Mouse (Mus musculus): ENCODE results near the gene Gm28557.
"Not testable (repeated sequence)": the region's sequence is repeated elsewhere in the genome, so short reads cannot be mapped to it uniquely, and the experiment has no call there.

The Gm28557 gene

DNA sequence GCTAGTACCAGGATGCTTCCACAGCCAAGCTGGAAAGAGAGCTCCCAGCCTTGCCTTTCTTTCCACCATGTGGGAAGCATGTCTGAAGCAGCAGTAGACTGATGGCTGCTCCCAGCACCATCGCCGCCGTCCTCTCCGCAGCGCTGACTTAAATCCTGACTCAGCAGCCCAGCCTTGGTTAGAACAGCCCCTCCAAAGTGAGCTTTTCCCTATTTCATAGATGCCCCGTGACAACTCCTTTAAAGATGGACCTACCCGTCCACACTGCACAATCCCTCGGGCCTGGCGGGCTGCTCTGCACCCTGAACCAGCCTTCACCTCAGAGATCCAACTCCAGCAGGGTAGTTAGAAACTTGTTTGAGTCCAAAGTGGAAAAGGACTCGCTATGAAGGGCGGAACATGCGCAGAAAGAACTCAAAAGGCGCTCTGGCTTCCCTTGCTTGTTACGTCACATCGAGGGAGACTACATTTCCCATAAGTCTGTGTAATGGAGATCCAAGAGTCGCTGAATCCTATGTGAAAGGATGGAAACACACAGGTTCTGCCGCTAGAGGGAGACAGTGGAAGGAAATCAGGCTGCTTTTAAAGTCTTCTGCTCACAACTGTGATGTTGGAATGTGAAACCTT, at the start of gene Gm28557:
TSS of gene Gm28557 (minus strand) at position 411 of the 627 bp plus-strand sequence.
- peak; percentile 95 for DNase-seq (ENCODE audit: low read depth, low spot score)

DNA sequence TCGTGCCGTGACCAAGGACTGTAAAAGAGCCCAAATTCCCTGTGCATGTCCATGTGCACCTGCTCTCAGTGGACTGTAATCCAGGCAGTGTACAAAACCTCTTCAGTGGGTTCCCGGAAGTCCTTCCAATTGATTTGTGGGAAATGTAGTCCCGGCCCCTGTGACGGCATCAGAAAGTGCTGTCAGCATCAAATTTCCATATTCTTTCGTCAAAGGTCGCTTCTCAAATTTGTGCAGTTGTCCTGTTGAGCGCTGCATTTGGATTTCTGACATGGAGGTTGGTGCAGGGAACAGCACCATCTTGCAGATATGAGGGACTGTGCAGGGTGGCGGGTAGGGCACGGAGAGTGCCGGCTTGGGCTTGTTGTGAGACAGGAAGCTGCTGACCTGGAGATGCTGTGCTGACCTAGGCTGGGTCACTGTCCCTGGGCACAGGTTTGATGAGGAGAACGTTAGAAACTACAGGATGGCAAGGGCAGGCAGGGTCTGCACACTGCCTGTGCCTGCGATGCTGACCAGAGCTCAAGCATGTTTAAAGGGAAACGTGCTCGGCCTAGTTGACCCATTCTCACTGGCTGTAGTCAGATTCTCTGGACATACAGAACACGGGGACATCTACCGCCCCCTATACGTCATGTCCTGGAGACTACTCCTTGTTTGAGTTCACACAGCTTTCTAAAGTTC, 19.8 kb upstream of the Gm28557 start:
- peak; percentile 75 for DNase-seq (ENCODE audit: low read depth, low spot score)

DNA sequence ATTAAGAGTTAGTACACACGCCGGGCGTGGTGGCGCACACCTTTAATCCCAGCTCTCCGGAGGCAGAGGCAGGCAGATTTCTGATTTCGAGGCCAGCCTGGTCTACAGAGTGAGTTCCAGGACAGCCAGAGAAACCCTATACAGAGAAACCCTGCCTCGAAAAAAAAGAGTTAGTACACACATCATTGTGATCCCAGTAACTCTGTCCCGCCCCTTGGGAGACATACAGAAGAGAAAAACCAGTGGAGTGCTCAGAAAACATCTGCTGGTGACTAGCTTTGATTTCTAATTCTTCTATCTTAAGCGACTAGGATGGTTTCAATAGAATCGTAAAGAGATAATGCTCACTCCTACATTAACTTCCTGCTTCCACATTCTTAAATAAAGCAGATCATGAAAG, 19.1 kb upstream of the Gm28557 start:
- DNase-seq (ENCODE audit: low read depth, low spot score) = not testable (repeated sequence)

DNA sequence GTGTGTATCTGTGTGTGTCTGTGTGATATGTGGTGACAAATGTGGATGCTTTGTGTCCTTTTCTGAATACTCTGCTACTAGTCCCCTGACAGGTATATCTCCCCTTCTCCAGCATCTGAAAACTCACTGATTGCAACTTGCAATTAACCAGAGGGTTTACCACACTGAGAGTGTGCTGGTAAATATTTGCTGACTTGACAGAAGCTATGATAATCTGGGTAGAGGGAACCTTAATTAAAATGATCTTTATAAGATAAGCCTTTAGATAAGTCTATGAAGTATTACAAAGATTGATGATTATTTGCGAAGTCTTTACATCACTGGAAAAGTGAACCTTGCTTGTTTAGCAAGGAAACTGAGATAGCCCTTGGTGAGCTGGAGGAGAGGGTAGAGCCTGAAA, 16.1 kb upstream of the Gm28557 start:
- no peak for DNase-seq (ENCODE audit: low read depth, low spot score)

DNA sequence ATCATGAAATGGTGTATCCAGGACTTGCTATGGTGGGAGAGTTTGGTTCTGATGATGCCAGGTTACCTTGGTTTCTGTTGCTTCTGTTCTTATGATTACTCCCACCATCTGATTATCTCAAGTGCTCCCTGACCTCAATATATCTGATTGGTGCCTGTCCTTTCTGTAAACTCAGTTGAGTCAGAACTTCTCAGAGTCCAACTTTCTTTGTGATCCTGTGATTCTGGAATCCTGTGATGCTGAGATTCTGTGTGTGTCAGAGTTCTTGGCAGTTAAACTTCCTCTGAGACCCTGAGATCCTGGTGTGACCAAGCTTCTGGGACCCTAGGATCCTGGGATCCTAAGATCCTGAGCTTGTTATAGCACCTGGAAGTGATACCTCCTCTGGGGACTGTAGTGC, 13.0 kb upstream of the Gm28557 start, which contains the start of gene Zfp759:
TSS of gene Zfp759 (plus strand) at position 301 of the 400 bp plus-strand sequence.
- not testable (repeated sequence) for DNase-seq (ENCODE audit: low read depth, low spot score)

DNA sequence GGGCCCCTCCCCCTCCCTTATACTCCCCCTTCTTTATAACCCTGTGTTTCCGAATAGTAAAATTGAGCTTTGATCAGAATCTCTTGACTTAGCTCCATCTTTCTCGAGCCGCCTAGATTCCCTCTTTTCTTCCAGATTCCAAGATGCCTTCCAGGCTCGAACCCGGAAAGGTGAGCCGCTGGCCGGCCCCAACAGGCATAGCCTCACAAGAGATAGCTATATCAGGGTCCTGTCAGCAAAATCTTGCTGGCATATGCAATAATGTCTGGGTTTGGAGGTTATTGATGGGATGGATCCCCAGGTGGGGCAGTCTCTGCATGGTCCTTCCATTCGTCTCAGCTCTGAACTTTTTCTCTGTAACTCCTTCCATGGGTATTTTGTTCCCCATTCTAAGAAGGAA, 7.8 kb upstream of the Gm28557 start, which contains the start of gene Rslcan18:
TSS of gene Rslcan18 (minus strand) at position 101 of the 400 bp plus-strand sequence.
- DNase-seq (ENCODE audit: low read depth, low spot score) = not testable (repeated sequence)

DNA sequence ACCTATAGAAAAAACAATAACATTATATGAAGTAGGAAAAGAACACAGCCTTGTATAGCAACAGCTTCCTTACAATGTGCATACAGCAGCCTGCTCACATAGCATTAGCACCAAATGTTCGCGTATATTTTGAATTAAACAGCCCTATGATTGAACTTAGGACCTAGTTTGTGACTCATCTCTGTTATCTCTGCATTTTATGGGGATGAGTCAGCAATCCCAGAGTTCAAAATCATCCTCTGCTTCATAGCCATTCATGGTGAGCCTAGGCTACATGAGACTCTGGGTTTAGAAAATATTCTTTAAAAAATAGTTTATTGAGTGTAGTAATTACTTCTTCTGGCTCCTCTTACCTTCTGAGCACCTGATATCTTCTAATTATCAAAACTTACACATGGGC, 4.9 kb upstream of the Gm28557 start:
- DNase-seq (ENCODE audit: low read depth, low spot score) = no peak

DNA sequence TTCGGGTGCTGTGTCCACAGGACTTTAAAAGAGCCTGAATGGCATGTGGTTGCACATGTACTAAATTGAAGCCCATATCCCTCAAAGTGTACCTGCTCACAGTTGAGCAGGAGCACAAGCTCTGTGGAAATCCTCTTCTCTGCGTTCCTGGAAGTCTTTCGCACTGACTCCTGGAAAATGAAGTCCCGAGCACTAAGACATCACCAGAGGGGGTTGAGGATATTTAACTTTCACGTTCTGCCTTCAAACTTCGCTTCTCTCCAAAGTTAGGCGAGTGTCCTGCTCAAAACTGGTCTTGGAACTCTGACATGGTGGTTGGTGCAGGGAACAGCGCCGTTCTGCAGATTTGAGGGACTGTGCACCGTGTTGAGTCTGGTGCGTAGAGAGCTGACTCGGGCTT, 3.7 kb upstream of the Gm28557 start:
- DNase-seq (ENCODE audit: low read depth, low spot score) = no peak

DNA sequence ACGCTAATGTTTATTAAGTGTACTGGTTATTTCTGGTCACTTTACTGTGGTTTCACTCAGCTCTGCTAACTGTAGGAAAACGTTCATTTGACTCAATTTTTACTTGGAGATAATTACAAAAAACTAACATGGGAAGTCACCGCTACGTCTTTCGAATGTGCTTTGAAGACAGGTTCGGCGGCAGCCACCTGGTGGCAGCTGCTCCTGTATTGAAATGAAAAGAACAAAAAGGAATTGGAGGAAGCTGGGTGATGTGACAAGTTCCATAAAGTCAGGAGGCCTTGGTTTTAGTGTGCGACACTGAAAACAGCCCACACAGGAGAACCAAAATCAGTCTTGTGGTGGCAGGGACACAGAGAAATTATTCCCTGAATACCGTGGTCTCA, 410 bp upstream of the Gm28557 start:
- DNase-seq (ENCODE audit: low read depth, low spot score) = no peak

DNA sequence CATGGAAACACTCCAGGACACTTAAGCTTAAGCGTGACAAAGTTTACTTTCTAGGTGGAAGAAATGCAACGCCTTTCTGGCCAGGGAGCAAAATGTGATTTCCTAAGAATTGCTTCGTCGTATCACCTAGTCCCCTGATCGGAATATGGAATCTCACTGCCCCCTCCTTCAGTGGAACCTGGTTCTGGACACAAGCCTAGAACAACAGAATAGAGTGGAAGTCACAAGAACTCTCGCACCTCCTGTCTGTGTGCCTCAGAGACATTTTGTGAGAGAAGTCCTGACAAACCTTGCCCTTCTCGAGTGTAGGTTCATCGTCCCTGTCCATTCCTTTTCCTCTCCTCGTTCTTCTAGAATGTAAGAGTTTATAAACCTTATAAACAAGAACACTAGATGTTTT, 723 bp downstream of the Gm28557 start:
- DNase-seq (ENCODE audit: low read depth, low spot score) = no peak

DNA sequence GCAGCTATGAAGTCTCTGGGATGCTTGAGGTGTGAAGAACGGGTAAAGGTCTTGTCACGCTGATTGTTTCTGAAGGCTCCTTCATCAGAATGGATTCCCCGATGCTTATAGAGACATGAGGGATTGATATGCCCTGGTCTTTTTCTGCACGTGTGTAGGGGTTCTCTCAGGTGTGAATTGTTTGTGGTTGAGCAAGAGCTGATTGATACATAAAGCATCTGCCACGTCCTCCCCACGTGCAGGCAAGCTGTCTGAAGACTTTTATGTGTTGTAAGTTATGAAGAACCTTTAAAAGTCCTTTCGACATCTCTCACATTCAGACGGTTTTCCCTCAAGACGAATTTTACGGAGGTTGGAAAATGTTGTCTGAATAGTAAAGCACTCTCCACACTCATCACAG, 10.5 kb downstream of the Gm28557 start, which contains the start of gene Zfp708:
TSS of gene Zfp708 (minus strand) at position 101 of the 400 bp plus-strand sequence.
- DNase-seq (ENCODE audit: low read depth, low spot score) = no peak

DNA sequence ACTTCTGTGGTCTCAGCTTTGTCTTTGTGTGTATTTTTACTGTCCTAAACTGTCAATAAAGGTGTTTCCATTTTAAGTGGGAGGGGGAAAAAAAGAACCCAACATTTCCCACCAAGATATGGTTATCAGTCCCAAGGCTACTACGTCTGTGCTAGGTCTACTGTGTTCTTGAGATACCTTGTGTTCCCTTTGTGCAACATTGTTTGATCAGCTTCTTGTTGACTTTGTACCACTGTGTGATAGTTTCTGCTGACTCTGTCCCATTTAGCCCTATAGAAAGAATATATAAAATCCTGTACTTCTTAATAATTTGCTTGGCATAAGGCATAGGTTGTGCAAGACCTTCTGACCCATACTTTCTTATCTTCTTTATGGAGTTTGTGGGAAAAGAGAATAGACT, 18.2 kb downstream of the Gm28557 start:
- DNase-seq (ENCODE audit: low read depth, low spot score) = no peak

DNA sequence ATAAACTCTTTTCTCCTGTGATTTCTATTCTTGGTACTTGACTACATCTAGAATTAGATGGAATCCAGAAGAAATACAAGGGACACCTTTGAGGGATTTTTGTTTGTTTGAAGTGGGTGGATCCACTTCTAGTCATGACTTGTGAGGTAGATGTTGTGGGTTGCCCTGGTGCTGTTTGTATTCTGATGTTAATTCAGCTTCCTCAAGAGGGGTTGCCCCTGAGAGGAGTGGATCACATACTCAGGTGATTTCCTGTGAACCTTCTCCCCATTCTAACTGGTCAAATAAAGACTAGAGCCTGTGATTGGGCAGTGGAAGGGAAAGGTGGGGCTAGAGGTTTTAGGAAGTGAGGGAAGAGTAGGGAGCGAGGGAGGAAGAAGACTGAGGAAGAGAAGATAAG, 26.5 kb downstream of the Gm28557 start:
- DNase-seq (ENCODE audit: low read depth, low spot score) = no peak

DNA sequence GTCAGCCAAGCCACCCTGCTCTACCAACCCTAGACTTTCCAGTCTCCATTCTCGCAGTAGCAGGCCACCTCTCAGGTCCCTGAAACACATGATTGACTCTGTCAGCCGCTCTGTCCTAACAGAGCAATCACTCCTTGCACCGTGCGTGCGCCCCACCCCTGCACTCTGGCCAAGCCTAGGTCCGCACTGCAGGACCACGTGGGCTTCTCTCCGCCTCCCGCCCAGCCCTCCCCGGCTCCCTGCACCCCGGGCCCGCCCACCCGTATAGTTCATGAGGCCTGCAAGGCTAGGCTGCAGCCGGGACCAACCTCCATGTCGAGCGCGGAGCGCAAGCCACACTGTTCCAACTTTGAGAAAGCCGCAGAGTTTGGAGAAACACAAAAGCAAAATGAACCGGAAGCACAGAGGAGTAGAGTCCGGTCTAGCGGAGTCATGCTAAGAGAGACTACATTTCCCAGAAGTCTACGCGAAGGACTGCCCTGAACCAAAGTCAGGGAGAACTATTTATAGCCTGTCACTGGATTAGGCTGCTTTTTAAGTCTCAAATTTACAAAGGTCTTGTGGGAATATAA, 27.2 kb downstream of the Gm28557 start:
- peak; percentile 54 for DNase-seq (ENCODE audit: low read depth, low spot score)

DNA sequence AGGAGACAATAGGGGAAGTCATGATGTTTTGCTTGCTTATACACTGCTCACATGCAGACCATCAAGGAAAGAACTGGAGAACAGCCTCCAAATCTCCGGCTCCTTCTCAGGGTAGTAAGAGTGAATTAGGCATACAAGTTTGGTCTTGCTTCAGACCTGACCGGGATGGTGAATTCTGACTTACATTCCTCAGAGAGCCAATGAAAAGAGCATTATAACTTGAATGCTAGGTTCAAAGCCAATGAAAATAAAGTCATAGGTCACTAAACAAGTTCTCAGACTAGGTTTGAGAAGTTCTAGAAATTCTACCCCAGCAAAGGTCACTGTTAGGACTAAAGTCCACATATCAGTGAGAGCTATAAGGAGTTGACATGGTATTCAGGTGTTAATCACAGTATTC, 31.2 kb downstream of the Gm28557 start:
- no peak for DNase-seq (ENCODE audit: low read depth, low spot score)

DNA sequence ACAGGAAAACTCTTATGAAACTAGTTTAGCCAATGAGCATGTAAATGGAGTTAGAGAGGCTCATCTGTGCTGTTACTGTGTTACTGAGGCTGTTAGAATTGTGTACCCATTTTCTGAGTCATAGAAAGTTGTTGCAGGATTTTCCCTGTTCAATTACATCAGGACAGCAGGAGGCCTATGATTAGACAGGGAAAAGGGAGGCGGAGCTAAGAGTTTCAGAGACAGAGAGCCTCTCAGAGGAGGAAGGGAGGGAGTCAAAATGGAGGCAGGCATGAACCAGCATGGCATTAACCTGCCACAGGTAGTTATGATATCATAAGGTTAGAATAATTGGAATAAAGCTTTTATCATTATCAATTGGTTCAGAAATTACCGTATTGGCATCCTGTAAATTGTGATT, 35.6 kb downstream of the Gm28557 start:
- no peak for DNase-seq (ENCODE audit: low read depth, low spot score)

DNA sequence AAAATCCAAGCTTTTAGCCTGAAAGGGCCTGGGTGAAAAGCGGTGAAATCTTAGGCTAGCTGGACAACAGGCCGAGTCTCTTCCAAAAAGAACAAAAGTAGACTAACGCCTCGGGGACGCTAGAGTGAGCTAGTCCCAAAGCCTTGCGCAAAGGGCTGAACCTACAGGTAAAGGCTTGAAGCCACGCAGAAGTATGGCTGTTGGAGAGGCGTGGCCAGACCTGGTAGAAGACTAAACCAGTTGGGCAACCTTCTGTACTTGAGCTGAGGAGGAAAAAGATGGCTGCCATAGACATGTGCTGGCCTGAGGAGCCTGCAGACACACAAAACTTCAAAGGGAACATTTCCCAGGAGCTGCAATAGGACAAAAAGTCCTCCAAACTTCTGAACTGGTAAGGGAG, 43.0 kb downstream of the Gm28557 start:
- DNase-seq (ENCODE audit: low read depth, low spot score) = no peak

DNA sequence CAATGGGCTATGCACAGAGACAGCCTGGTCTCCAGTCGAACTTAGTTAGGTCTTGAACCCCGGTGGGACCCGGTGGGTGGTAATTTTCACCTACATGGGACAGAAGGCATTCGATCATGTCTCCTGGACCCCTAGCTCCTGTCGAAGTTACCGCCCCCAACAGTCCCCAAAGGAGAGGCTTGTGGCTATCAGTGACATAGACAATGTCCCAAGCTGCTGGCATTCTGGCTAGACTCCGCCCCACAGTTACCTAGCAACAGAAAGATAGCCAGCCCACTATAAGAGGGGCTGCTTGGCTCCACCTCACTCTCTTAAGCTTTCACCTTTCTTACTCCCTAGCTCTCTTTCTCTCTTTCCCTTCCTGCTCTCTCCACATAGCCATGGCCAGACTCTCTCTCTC, 46.0 kb downstream of the Gm28557 start:
- DNase-seq (ENCODE audit: low read depth, low spot score) = no peak

DNA sequence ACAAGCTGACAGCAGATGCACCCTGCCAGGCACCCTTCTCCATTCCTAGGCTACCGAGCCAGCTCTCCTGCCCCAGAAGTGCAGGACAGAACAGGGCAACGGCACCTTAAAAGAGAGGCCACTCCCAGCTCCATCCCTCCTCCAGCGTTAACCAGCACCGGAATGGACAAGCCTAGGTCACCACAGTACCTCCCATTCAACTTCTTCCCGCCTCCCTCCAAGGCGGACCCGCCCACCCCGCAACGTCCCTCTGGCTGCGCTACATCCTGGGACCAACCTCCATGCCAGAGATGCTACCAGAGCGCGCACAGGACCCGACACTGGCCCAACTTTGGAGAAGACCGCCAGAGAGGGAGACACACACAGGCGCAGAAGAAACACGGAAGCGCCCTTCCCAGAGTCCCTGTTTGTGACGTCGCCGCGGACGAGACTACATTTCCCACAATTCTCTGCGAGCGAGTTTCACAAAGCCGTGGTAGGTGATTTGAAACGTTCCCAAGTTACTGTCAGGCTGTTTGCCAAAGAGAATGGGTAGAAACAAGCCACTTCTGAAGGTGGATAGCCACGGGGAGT, 47.5 kb downstream of the Gm28557 start, which contains the start of gene Zfp712:
TSS of gene Zfp712 (minus strand) at position 385 of the 573 bp plus-strand sequence.
- peak; percentile 82 for DNase-seq (ENCODE audit: low read depth, low spot score)

DNA sequence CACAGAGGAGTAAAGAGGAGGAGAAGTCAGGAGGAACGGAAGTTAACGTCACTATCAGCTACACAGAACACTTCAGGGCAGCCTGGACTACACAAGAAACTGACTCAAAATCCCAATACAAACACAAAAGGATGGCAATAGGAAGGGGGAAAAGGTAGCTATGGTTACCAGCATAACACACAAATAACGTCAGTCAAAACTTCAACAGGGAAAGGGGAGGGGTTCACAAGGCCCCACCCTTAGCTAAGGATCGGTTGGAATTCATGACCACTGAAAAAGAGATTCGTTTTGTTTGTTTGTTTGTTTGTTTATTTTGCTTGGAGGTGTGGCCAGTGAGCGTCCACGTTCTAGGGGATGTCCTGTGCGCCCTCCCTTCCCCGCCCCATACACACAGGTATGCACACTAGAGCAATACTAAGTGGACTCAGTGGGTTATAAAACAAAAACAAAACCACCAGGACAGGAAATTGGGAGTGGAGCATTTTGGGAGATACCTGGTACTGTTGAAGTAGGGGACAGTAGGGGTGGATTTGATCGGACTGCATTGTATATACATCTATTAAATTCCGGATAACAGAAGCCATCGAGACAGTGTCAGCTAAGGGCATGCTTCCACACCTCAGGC, 48.1 kb downstream of the Gm28557 start:
- no peak for DNase-seq (ENCODE audit: low read depth, low spot score)

Measured in retina, postnatal 7 days (tissue).